Mouse (Mus musculus): Measurements from ENCODE around the gene Pusl1. TPM values are rescaled to one million over a fixed set of nuclear protein-coding genes. Genes with fewer than 3 reads are reported as not detected.

Gene Pusl1
- total and polyA plus RNA-seq, 3 experiments, result 16.6 to 135 (median 27.9) TPM

DNA sequence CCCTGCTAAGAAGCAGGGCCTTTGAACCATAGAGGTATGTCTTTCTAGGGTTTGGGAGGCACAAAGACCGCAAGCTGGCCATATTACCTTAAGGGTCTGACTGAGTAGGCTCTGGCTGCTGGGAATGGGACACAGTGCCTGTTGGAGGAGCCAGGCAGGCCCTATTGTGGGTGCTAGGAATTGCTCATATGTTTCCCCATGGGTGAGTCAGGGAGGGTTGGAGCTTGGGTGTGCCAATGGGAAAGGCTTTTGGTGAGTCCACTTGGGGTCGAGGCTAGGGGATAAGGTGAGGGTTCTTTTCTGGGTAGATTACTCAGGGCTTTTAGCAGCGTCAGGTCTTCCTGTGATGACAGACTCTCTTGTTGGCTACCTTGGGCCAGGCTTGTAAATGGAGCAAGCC, 40.2 kb downstream of the Pusl1 start:
- Histone ChIP-seq H3K4me1 (ENCODE audit: insufficient read depth, low read depth, low read length) (peaks cover 59% of the 10 kb centered on the region), H3K36me3 (replicated peaks) (peaks cover 80% of the 10 kb centered on the region)
- DNase-seq (ENCODE audit: low spot score), result no peak

DNA sequence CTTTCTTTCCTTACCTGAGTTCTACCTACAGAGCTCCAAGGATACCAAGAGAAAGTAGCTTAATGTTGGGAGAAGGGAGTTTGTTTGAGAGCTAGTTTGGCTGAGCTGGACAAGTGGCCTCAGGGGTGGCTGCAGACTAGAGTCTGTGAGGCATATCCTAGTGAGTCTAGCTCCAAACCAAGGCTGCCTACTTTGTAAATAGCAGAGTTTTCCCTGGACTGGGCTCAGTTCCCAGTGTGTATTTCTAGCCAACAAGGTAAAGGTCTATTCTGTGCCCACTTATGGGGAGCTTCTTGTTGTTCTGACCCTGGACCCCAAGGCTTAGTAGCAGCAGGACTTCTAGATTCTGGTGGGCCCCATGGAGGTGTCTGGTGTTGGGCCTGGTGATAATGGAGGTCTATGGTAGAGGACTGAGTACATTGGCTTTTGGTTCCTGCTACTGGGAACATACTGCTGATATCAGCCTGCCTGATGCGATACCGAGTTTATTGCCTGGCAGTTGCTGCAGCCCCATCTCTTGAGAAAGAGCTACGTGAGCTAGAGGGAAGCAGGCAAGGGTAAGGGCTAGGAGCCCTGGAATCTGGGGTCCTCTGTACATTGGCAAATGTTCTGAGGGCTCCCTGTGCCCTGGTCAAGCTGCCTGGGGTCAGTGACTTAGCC, 41.7 kb downstream of the Pusl1 start:
- ATAC-seq (ENCODE audit: extremely low read depth, insufficient number of reproducible peaks, low FRiP score, poor library complexity, severe bottlenecking) (no peak), DNase-seq (ENCODE audit: low spot score) (no peak)
- no peaks in the 10 kb centered on the region for H3K27me3 ChIP-seq (ENCODE audit: insufficient read depth, low read length)
- no peaks in the 10 kb centered on the region for H3K9me3 ChIP-seq (replicated peaks)
- peaks cover 65% of the 10 kb centered on the region for H3K36me3 ChIP-seq (replicated peaks)
- TF ChIP-seq TAL1 (conservative IDR thresholded peaks at IDR 0.05; ENCODE audit: low read depth, low read length) (no peak), GATA2 (IDR thresholded peaks at IDR 0.05; ENCODE audit: borderline replicate concordance, low read depth, low read length) (no peak), GATA1 (IDR thresholded peaks at IDR 0.05; ENCODE audit: borderline replicate concordance, low read length) (no peak), CTCF (IDR thresholded peaks at IDR 0.05; ENCODE audit: low read depth, low read length) (no peak), POLR2AphosphoS5 (IDR thresholded peaks at IDR 0.05; ENCODE audit: insufficient replicate concordance, low read depth, low read length) (no peak)
- H3K4me3 ChIP-seq (ENCODE audit: low read depth, low read length), result no peak overlapping the region
- H3K4me1 ChIP-seq (ENCODE audit: insufficient read depth, low read depth, low read length), result peaks cover 48% of the 10 kb centered on the region

More for the DNA sequence above, 40.2 kb downstream of the Pusl1 start:
- TF ChIP-seq POLR2AphosphoS5 (IDR thresholded peaks at IDR 0.05; ENCODE audit: insufficient replicate concordance, low read depth, low read length) (no peak), TAL1 (conservative IDR thresholded peaks at IDR 0.05; ENCODE audit: low read depth, low read length) (no peak), CTCF (IDR thresholded peaks at IDR 0.05; ENCODE audit: low read depth, low read length) (no peak), GATA2 (IDR thresholded peaks at IDR 0.05; ENCODE audit: borderline replicate concordance, low read depth, low read length) (no peak), GATA1 (IDR thresholded peaks at IDR 0.05; ENCODE audit: borderline replicate concordance, low read length) (no peak)
- no peak for ATAC-seq (ENCODE audit: extremely low read depth, insufficient number of reproducible peaks, low FRiP score, poor library complexity, severe bottlenecking)
- H3K9me3 ChIP-seq (replicated peaks), result no peaks in the 10 kb centered on the region
- H3K27me3 ChIP-seq (ENCODE audit: insufficient read depth, low read length), result no peaks in the 10 kb centered on the region
- no peak overlapping the region for H3K4me3 ChIP-seq (ENCODE audit: low read depth, low read length)

DNA sequence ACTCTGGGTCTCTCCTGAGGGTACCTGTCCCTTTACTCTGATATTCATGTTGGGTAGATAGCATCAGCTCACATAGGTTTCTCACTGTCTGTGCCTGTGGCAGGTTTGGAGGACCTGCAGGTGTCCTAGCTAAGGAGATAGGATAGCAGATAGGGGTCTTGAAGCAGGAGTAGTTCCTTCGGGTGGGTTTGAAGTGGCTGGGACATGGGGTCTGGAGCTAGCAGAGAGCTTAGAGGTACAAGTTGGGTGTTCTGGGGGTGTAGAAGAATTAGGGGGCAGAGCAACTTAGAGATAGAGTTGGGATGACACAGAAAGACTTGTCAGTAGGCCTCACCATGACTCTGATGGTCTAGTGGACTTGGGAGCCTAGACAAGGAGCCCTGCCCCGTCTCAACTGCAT, 42.2 kb downstream of the Pusl1 start:
- TF ChIP-seq TAL1 (conservative IDR thresholded peaks at IDR 0.05; ENCODE audit: low read depth, low read length) (no peak), CTCF (IDR thresholded peaks at IDR 0.05; ENCODE audit: low read depth, low read length) (no peak), GATA1 (IDR thresholded peaks at IDR 0.05; ENCODE audit: borderline replicate concordance, low read length) (no peak), POLR2AphosphoS5 (IDR thresholded peaks at IDR 0.05; ENCODE audit: insufficient replicate concordance, low read depth, low read length) (no peak)
- no peak for DNase-seq (ENCODE audit: low spot score)
- H3K4me3 ChIP-seq (ENCODE audit: low read depth, low read length), result no peak overlapping the region
- H3K36me3 ChIP-seq (replicated peaks), result peaks cover 60% of the 10 kb centered on the region
- no peaks in the 10 kb centered on the region for H3K9me3 ChIP-seq (replicated peaks)
- no peak for ATAC-seq (ENCODE audit: extremely low read depth, insufficient number of reproducible peaks, low FRiP score, poor library complexity, severe bottlenecking)
- H3K4me1 ChIP-seq (ENCODE audit: insufficient read depth, low read depth, low read length), result peaks cover 48% of the 10 kb centered on the region
- no peaks in the 10 kb centered on the region for H3K27me3 ChIP-seq (ENCODE audit: insufficient read depth, low read length)

DNA sequence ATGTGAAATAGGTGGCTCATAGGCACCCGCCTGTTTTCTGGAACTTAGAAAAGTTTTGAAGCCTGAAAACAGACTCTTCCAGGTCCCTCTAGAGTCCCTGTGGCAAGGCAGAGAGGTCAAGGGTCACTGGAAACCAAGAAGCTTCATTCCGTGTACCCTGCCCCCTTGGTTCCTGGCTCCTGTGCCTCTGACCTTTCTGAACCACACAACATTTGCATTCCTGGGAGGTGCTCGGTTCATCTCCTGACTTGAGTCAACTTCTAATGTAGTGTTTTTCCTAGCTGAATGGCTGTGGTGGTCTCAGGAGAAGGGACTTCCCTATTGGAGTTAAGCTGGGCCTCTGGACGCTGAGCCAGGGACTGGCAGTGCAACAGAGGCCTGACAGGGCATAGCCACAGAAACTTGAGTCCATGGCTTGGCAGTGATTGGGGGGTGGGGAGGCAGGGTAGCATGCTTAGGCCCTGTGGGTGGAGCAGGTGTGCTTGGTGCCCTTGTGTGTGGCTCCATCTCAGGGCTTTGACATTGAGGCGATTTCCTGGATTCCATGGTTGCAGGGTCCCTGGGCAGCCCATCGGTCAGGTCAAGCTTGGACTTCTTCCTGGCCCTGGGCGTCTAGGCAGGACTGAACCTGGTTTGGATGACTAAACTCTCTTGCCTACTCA, 43.0 kb downstream of the Pusl1 start:
- no peak for TF ChIP-seq POLR2AphosphoS5 (IDR thresholded peaks at IDR 0.05; ENCODE audit: insufficient replicate concordance, low read depth, low read length)
- no peak for TF ChIP-seq GATA2 (IDR thresholded peaks at IDR 0.05; ENCODE audit: borderline replicate concordance, low read depth, low read length)
- no peak for TF ChIP-seq TAL1 (conservative IDR thresholded peaks at IDR 0.05; ENCODE audit: low read depth, low read length)
- Histone ChIP-seq H3K4me1 (ENCODE audit: insufficient read depth, low read depth, low read length) (peaks cover 48% of the 10 kb centered on the region), H3K9me3 (replicated peaks) (no peaks in the 10 kb centered on the region), H3K4me3 (ENCODE audit: low read depth, low read length) (peak overlapping the region; percentile 91), H3K27me3 (ENCODE audit: insufficient read depth, low read length) (no peaks in the 10 kb centered on the region), H3K36me3 (replicated peaks) (peaks cover 52% of the 10 kb centered on the region)
- ATAC-seq (ENCODE audit: extremely low read depth, insufficient number of reproducible peaks, low FRiP score, poor library complexity, severe bottlenecking) (no peak), DNase-seq (ENCODE audit: low spot score) (no peak)

DNA sequence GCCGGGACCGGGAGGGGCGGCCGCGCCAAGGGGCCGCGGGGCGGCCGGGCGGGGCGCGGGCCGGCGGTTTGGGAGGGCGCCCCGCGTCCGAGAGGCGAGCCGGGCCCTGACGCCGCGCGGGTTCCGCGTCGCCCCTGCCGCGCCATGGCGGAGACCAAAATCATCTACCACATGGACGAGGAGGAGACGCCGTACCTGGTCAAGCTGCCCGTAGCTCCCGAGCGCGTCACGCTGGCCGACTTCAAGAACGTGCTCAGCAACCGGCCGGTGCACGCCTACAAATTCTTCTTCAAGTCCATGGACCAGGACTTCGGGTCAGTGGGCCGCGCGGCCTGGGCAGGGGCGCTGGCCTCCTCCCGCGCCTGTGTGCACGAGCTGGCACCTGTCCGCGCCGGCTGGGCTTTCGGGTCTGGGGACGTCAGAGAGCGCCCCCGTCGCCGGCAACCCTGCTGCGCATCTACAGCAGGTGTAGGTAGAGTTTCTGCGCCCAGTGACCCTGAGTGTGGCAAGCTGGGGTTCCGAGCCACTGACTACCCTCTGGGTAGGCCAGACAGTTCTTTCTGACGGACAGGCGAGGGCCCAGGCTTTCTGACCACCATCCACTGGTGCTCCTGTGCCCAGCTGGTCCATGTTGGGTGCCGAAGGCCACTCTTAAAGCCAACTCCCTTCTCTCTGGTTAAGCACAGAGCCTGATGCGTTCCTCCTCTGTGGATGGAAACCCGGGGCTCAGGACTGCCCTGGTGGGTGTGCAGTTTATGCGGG, 43.8 kb downstream of the Pusl1 start:
- ATAC-seq (ENCODE audit: extremely low read depth, insufficient number of reproducible peaks, low FRiP score, poor library complexity, severe bottlenecking), result no peak
- TF ChIP-seq TAL1 (conservative IDR thresholded peaks at IDR 0.05; ENCODE audit: low read depth, low read length) (no peak), CTCF (IDR thresholded peaks at IDR 0.05; ENCODE audit: low read depth, low read length) (no peak), GATA1 (IDR thresholded peaks at IDR 0.05; ENCODE audit: borderline replicate concordance, low read length) (no peak), POLR2AphosphoS5 (IDR thresholded peaks at IDR 0.05; ENCODE audit: insufficient replicate concordance, low read depth, low read length) (no peak), GATA2 (IDR thresholded peaks at IDR 0.05; ENCODE audit: borderline replicate concordance, low read depth, low read length) (no peak)
- peaks cover 2% of the 10 kb centered on the region; the same call in 1 of the 2 replicates for H3K27me3 ChIP-seq (ENCODE audit: insufficient read depth, low read length)
- H3K36me3 ChIP-seq (replicated peaks), result peaks cover 44% of the 10 kb centered on the region
- peaks cover 48% of the 10 kb centered on the region for H3K4me1 ChIP-seq (ENCODE audit: insufficient read depth, low read depth, low read length)
- no peaks in the 10 kb centered on the region for H3K9me3 ChIP-seq (replicated peaks)
- peak overlapping the region; percentile 91 for H3K4me3 ChIP-seq (ENCODE audit: low read depth, low read length)
- DNase-seq (ENCODE audit: low spot score), result peak; percentile 34
